In genomic region chr17:6742083-6743038, GRCm38 (mm10) we compare ENCODE assay signal across 8 mouse cellular contexts. TPM values are rescaled to one million over a fixed set of nuclear protein-coding genes. Genes with fewer than 3 reads are reported as not detected.
DNase-seq lines count a peak whose midpoint lies in the region; ATAC-seq lines count a peak whose summit lies in the region.

No protein-coding gene starts in this region.

- peak; percentile 11 to 37 for DNase-seq in adrenal gland, adult (ENCODE audit: inconsistent age in 2 of 2, low spot score in 1 of 2)
- no peak for DNase-seq in adrenal gland, adult 8-10 months
- peak; percentile 45 to 70 for DNase-seq in right cerebral cortex, postnatal 10 days (ENCODE audit: low spot score in 2 of 2)
- DNase-seq in right cerebral cortex, postnatal 25 days: no peak
- DNase-seq in kidney, adult 18-20 months: peak; percentile 45
- DNase-seq in lung, postnatal 36 days: peak; percentile 82

- ATAC-seq in granulocyte monocyte progenitor cell, adult 5-6 weeks (replicated peaks; ENCODE audit: poor library complexity, severe bottlenecking): peak; percentile 25
- no peak for ATAC-seq in inflammation-experienced regulatory T-cells, adult 6 months

RNA-seq across cellular contexts. Expression of gene Ezr, which starts 40.2 kb away (rescaled TPM):
- total RNA-seq in adrenal gland, adult 8-10 months (2022): 10 to 100 TPM; 18.8 to 34.8 (median 23.9) TPM
- total RNA-seq in granulocyte monocyte progenitor cell, adult 5-6 weeks (2014; fragmentation: Nextera tagmentation): 44.2 and 55.0 TPM in 2 replicates
- total RNA-seq in granulocyte monocyte progenitor cell, adult 5-6 weeks (2017): 99.7 and 110 TPM in 2 replicates
- polyA plus RNA-seq in inflammation-experienced regulatory T-cells, adult 6 months (2017; shearing (Covaris generic)): 100 to 1,000 TPM; 111 to 138 (median 117) TPM

Comparison
In these comparisons a context has a peak if more than half of its experiments do, and no peak if none do; other contexts are left out.
1. DNase-seq: peak in adrenal gland, adult (2 of 2), right cerebral cortex, postnatal 10 days (2 of 2), kidney, adult 18-20 months (single experiment) and lung, postnatal 36 days (single experiment); none in adrenal gland, adult 8-10 months (single experiment) and right cerebral cortex, postnatal 25 days (single experiment).